Mouse (Mus musculus) cerebellum, adult (tissue): ENCODE data around the gene Tmco3.

Experiments
- ATAC-seq: cut with Nextera tagmentation; 2 replicates; pipeline ENCODE4 v1.9.2; 2017; ENCODE audit warnings: mild to moderate bottlenecking, moderate library complexity, mixed read lengths; ENCODE audit not compliant: insufficient number of reproducible peaks, low FRiP score, low TSS enrichment

The Tmco3 gene

GRCm38 (mm10) chr8:13356681-13357080, 68.7 kb downstream of the Tmco3 start:
- no peak for ATAC-seq

GRCm38 (mm10) chr8:13360213-13360612, 72.2 kb downstream of the Tmco3 start:
- no peak for ATAC-seq

- ATAC-seq = no peak
These were observed 73.9 kb downstream of the Tmco3 start for GRCm38 (mm10) chr8:13361865-13362264.
